Mouse (Mus musculus): Measurements from ENCODE around the gene Cmc4. TPM values are rescaled to one million over a fixed set of nuclear protein-coding genes. Genes with fewer than 3 reads are reported as not detected.

Gene Cmc4
- total RNA-seq (2018; cell fraction: chromatin; rRNA removed), result 10 to 100 TPM in 22 of 26 experiments, 1 to 10 TPM in 4; 5.5 to 76.0 (median 25.9) TPM
- total RNA-seq (2018; cell fraction: cytosol; rRNA removed), result 10 to 100 TPM; 11.1 to 26.7 (median 18.1) TPM
- 10 to 100 TPM; 12.3 to 66.2 (median 33.9) TPM for total RNA-seq (2018; cell fraction: nucleus; rRNA removed)
- 10.3 to 27.7 TPM (median 17.2 TPM) in 3 replicates for polyA plus RNA-seq (2018)

- peak within 1 kb of the TSS; percentile 61 for H3K27ac ChIP-seq
- no peaks in the 10 kb centered on the region for H3K36me3 ChIP-seq (ENCODE audit: inconsistent target)
- WGBS (ENCODE audit: missing documents), result 21% methylated on average over 46 of the region's 52 CpGs
- peak within 1 kb of the TSS; percentile 65 for H3K4me3 ChIP-seq (ENCODE audit: inconsistent target)
- peaks cover 51% of the 10 kb centered on the region for H3K79me2 ChIP-seq (ENCODE audit: inconsistent target)
Observed at GRCm38 (mm10) chrX:75415936-75416785, at the start of gene Cmc4, which contains the start of the genes Mtcp1 and Brcc3. TSS of gene Cmc4 (minus strand) at chrX:75416584. TSS of gene Mtcp1 (minus strand) at chrX:75416588. TSS of gene Brcc3 (plus strand) at chrX:75416628.

GRCm38 (mm10) chrX:75454597-75454996 lies 38.2 kb upstream of the Cmc4 start:
- Histone ChIP-seq H3K36me3 (ENCODE audit: inconsistent target) (no peaks in the 10 kb centered on the region), H3K4me3 (ENCODE audit: inconsistent target) (no peak overlapping the region), H3K79me2 (ENCODE audit: inconsistent target) (no peaks in the 10 kb centered on the region), H3K27ac (no peak overlapping the region)
- WGBS (ENCODE audit: missing documents), result 64% methylated on average over 1 of the region's 1 CpGs

DNA sequence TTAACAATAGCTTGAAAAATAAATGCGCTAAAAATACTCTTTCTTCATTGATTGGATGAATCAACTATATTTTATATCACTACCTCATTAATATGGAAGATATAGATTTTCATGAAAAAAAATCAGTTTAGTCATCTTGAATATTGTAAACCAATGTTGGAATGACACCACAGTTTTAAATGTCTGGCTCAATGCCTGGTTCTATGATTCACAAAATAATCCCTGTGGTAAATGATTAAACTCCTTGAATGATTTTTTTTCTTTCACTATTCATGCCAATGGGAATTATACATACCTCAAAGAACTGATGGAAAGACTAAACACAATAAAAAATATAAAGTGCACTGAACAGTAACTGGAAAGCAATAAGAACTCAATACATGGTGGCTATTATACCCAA lies 6.7 kb downstream of the Cmc4 start:
- H3K27ac ChIP-seq, result no peak overlapping the region
- no peaks in the 10 kb centered on the region for H3K36me3 ChIP-seq (ENCODE audit: inconsistent target)
- WGBS (ENCODE audit: missing documents), result 100% methylated on average over 1 of the region's 1 CpGs
- H3K4me3 ChIP-seq (ENCODE audit: inconsistent target), result no peak overlapping the region
- H3K79me2 ChIP-seq (ENCODE audit: inconsistent target), result peaks cover 15% of the 10 kb centered on the region

GRCm38 (mm10) chrX:75403350-75403749 lies 13.0 kb downstream of the Cmc4 start:
- H3K4me3 ChIP-seq (ENCODE audit: inconsistent target), result no peak overlapping the region
- H3K36me3 ChIP-seq (ENCODE audit: inconsistent target), result no peaks in the 10 kb centered on the region
- H3K27ac ChIP-seq, result peak overlapping the region; percentile 52
- H3K79me2 ChIP-seq (ENCODE audit: inconsistent target), result no peaks in the 10 kb centered on the region

- WGBS (ENCODE audit: missing documents), result 35% methylated on average over 2 of the region's 2 CpGs
- no peaks in the 10 kb centered on the region for H3K36me3 ChIP-seq (ENCODE audit: inconsistent target)
Observed at GRCm38 (mm10) chrX:75402668-75403067, 13.7 kb downstream of the Cmc4 start.

DNA sequence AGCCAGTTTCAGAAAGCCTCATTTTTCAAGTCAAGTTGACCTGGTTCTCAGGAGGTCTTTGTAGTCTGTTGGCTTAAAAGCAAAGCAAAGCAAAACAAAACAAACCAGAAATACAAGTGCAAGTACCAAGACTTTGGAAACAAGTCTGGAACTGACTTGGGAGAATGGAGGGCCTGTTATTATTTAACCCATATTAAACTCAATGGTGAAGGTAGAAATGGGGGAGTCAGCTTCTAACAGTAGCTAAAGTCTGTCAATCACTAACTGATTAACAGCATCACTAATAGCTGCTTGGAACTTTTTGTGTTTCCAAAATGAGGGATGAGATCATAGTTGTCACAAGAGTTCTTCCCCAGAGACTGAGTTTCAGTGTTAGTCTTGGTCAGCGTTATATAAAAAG lies 16.9 kb downstream of the Cmc4 start:
- no peaks in the 10 kb centered on the region for H3K79me2 ChIP-seq (ENCODE audit: inconsistent target)
- 0 out of 2 replicates have a peak overlapping the region, but pooled peaks have one; percentile 4 for H3K27ac ChIP-seq
- WGBS (ENCODE audit: missing documents), result 80% methylated on average over 1 of the region's 1 CpGs
- H3K4me3 ChIP-seq (ENCODE audit: inconsistent target), result no peak overlapping the region
- no peaks in the 10 kb centered on the region for H3K36me3 ChIP-seq (ENCODE audit: inconsistent target)

More at GRCm38 (mm10) chrX:75402668-75403067, 13.7 kb downstream of the Cmc4 start:
- H3K79me2 ChIP-seq (ENCODE audit: inconsistent target), result no peaks in the 10 kb centered on the region
- no peak overlapping the region for H3K4me3 ChIP-seq (ENCODE audit: inconsistent target)
- H3K27ac ChIP-seq, result peak overlapping the region; percentile 52

- peaks cover 32% of the 10 kb centered on the region; the same call in 1 of the 2 replicates for H3K79me2 ChIP-seq (ENCODE audit: inconsistent target)
- 19% methylated on average over 20 of the region's 25 CpGs for WGBS (ENCODE audit: missing documents)
- peak within 1 kb of the TSS; percentile 63 for H3K4me3 ChIP-seq (ENCODE audit: inconsistent target)
- no peaks in the 10 kb centered on the region for H3K36me3 ChIP-seq (ENCODE audit: inconsistent target)
- H3K27ac ChIP-seq, result peak within 1 kb of the TSS; percentile 82
Observed at GRCm38 (mm10) chrX:75382195-75382771, 34.1 kb downstream of the Cmc4 start, which contains the start of the genes Fundc2 and F8. TSS of gene Fundc2 (plus strand) at chrX:75382399. TSS of gene F8 (minus strand) at chrX:75382615.

- Histone ChIP-seq H3K79me2 (ENCODE audit: inconsistent target) (peaks cover 32% of the 10 kb centered on the region; the same call in 1 of the 2 replicates), H3K36me3 (ENCODE audit: inconsistent target) (no peaks in the 10 kb centered on the region), H3K4me3 (ENCODE audit: inconsistent target) (peak overlapping the region; percentile 63; the same call in 1 of the 2 replicates), H3K27ac (peak overlapping the region; percentile 82)
- WGBS (ENCODE audit: missing documents), result 75% methylated on average over 4 of the region's 5 CpGs
Observed at GRCm38 (mm10) chrX:75381699-75382098, 34.7 kb downstream of the Cmc4 start.

DNA sequence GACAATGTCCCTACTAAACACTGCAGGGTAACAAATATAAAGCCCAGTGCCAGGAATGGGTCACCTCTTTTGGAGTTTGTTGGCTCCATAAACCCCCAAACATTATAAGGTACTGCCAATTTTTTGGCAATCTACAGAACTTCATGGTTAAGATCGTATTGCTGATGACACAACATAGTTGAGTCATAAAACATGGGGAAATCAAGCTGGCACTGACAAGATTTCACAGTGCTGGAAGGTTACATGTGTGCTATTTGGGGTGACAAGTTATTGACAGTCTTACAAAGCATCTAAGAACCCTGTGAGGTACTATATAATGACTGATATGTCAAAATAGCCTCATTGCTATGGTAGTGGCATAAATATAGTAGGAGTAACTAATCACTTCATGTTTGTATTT lies 35.2 kb downstream of the Cmc4 start:
- WGBS (ENCODE audit: missing documents), result 67% methylated on average over 1 of the region's 1 CpGs
- Histone ChIP-seq H3K79me2 (ENCODE audit: inconsistent target) (peaks cover 32% of the 10 kb centered on the region; the same call in 1 of the 2 replicates), H3K4me3 (ENCODE audit: inconsistent target) (no peak overlapping the region), H3K36me3 (ENCODE audit: inconsistent target) (no peaks in the 10 kb centered on the region), H3K27ac (no peak overlapping the region)

- H3K36me3 ChIP-seq (ENCODE audit: inconsistent target), result no peaks in the 10 kb centered on the region
- no peaks in the 10 kb centered on the region for H3K79me2 ChIP-seq (ENCODE audit: inconsistent target)
- H3K4me3 ChIP-seq (ENCODE audit: inconsistent target), result no peak overlapping the region
- no peak overlapping the region for H3K27ac ChIP-seq
Observed at GRCm38 (mm10) chrX:75376815-75377214, 39.6 kb downstream of the Cmc4 start.

- no peak overlapping the region for H3K4me3 ChIP-seq (ENCODE audit: inconsistent target)
- 78% methylated on average over 2 of the region's 2 CpGs for WGBS (ENCODE audit: missing documents)
- H3K36me3 ChIP-seq (ENCODE audit: inconsistent target), result no peaks in the 10 kb centered on the region
- H3K79me2 ChIP-seq (ENCODE audit: inconsistent target), result no peaks in the 10 kb centered on the region
- H3K27ac ChIP-seq, result no peak overlapping the region
Observed at GRCm38 (mm10) chrX:75372666-75373425, 43.5 kb downstream of the Cmc4 start.

DNA sequence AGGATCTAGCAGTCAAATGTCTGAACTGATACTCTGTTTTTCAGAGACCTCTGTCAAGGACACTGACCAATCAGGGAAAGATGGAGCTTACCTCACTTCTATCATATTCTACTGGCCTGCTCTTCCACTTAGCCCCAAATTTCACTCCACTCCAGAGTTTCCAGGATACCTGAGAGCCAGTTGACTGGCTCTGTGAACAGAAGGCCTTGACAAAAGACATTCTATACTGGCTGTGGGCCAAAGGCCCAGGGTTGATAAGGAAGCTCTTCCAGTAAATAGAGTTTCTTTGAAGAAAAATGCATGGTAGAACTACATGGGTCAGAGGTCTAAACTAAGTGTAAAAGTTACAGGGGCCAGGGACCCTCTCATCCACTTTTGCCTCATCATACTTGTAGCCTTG lies 46.2 kb downstream of the Cmc4 start:
- no peak overlapping the region for H3K27ac ChIP-seq
- no peak overlapping the region for H3K4me3 ChIP-seq (ENCODE audit: inconsistent target)
- no peaks in the 10 kb centered on the region for H3K79me2 ChIP-seq (ENCODE audit: inconsistent target)
- H3K36me3 ChIP-seq (ENCODE audit: inconsistent target), result no peaks in the 10 kb centered on the region
